Mouse (Mus musculus) hindbrain, embryonic 10.5 days (tissue): ENCODE measurements at regions not wholly inside any gene's neighbourhood (a gene's known extent, or its start where the extent isn't known, plus 50 kb on each side); places are given as distances from the start of the nearest gene placed in this dataset.
A peak's percentile ranks its signal among the peaks of the same experiment; 100 is the strongest.
"Not testable (repeated sequence)": the region's sequence is repeated elsewhere in the genome, so short reads cannot be mapped to it uniquely, and the experiment has no call there.

Experiments
- DNase-seq: peaks from one replicate; pipeline ENCODE4 v3.0.0-alpha.2; 2017; ENCODE audit warnings: low spot score
- H3K27ac ChIP-seq: fragments of 300-500 bp; sonication (generic); 2 replicates; pipeline ENCODE4 v1.5.1; 2016; ENCODE audit warnings: mild to moderate bottlenecking, moderate library complexity
- H3K27me3 ChIP-seq: fragments of 300-500 bp; sonication (generic); 2 replicates; pipeline ENCODE4 v1.6.1; 2016; ENCODE audit warnings: mild to moderate bottlenecking; ENCODE audit not compliant: poor library complexity, insufficient read depth, severe bottlenecking
- H3K36me3 ChIP-seq: fragments of 300-500 bp; sonication (generic); 2 replicates; pipeline ENCODE4 v1.6.1; 2016; ENCODE audit warnings: mild to moderate bottlenecking, moderate library complexity
- H3K4me1 ChIP-seq: fragments of 300-500 bp; sonication (generic); replicated peaks from 2 replicates; pipeline ENCODE4 v1.6.1; 2016; ENCODE audit warnings: mild to moderate bottlenecking
- H3K4me3 ChIP-seq: fragments of 300-500 bp; sonication (generic); 2 replicates; pipeline ENCODE4 v1.5.1; 2016; ENCODE audit warnings: mild to moderate bottlenecking, moderate library complexity
- H3K9me3 ChIP-seq: fragments of 300-500 bp; sonication (generic); 2 replicates; pipeline ENCODE4 v1.6.1; 2016; ENCODE audit warnings: mild to moderate bottlenecking, moderate library complexity
- WGBS: fragments of 180-500 bp; shearing (Covaris S2); methylation state at CpG from one replicate; pipeline ENCODE4 v1.1.7; 2016; 5-methylcytosine and 5-hydroxymethylcytosine counted together

GRCm38 (mm10) chr13:98438206-98438605, 53.6 kb downstream of the Gm10320 start:
- WGBS: 95% methylated on average over 8 of the region's 8 CpGs
- Histone ChIP-seq H3K36me3 (no peaks in the 10 kb centered on the region), H3K27ac (no peak overlapping the region)

GRCm38 (mm10) chr13:98436961-98437360, 54.8 kb downstream of the Gm10320 start:
- Histone ChIP-seq H3K36me3 (no peaks in the 10 kb centered on the region), H3K4me3 (no peak overlapping the region), H3K4me1 (no peaks in the 10 kb centered on the region), H3K27ac (no peak overlapping the region), H3K9me3 (no peaks in the 10 kb centered on the region), H3K27me3 (0 out of 2 replicates have a peak, but pooled peaks cover 5% of the 10 kb centered on the region)
- WGBS: 84% methylated on average over 8 of the region's 8 CpGs
- DNase-seq: no peak

More at GRCm38 (mm10) chr13:98438206-98438605, 53.6 kb downstream of the Gm10320 start:
- DNase-seq: no peak
- Histone ChIP-seq H3K27me3 (no peaks in the 10 kb centered on the region), H3K9me3 (no peaks in the 10 kb centered on the region), H3K4me3 (no peak overlapping the region), H3K4me1 (no peaks in the 10 kb centered on the region)

- Histone ChIP-seq H3K27ac (no peak overlapping the region), H3K36me3 (no peaks in the 10 kb centered on the region), H3K4me1 (0 out of 2 replicates have a peak, but pooled peaks cover 5% of the 10 kb centered on the region), H3K27me3 (peaks cover 21% of the 10 kb centered on the region), H3K4me3 (no peak overlapping the region), H3K9me3 (no peaks in the 10 kb centered on the region)
- no peak for DNase-seq
- WGBS: 96% methylated on average over 8 of the region's 8 CpGs
Observed at GRCm38 (mm10) chr13:98435245-98435975, 56.4 kb downstream of the Gm10320 start.

DNA sequence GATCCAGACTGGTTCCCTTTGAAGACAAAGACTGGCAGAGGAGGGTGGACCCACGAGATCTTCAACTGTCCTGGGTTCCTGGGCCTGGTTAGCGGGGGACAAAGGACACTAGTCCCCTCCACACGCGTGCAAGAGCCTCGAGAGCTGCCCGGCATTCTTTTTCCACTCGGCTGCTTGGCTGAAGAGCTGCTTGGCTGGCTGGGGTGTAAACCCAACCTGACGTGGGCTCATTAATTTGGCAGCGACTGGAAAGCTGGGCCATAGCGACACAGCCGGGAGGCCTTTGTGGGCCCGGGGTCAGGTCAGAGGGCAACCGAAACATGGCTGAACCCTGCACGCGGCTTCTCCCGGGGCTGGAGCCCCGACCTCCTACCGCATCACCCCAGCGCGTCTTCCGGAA, 62.0 kb downstream of the Gm10320 start:
- DNase-seq: peak; percentile 36
- peak overlapping the region; percentile 17; the same call in 1 of the 2 replicates for H3K27ac ChIP-seq
- WGBS: 26% methylated on average over 21 of the region's 21 CpGs
- no peaks in the 10 kb centered on the region for H3K9me3 ChIP-seq
- peaks cover 20% of the 10 kb centered on the region for H3K4me1 ChIP-seq
- H3K4me3 ChIP-seq: peak overlapping the region; percentile 7; the same call in 1 of the 2 replicates
- no peaks in the 10 kb centered on the region for H3K36me3 ChIP-seq
- peaks cover 45% of the 10 kb centered on the region for H3K27me3 ChIP-seq

DNA sequence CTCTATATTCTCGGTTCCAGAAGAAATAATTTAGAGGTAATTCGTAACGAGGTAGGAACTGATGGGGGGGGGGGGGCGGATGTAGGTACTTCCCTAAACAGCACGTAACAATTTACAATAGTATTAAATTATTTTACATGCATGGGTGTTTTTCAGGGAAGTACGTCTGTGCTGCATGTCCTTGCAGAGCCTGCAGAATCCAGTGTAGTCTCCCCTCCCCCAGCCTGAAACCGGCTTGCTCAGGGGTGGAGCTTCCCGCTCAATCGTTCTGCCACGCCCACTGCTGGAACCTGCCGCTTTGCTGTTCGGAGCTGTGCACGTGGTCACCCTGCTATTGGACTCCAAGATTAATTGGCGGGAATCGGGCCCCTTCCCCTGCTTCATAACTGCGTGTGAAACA, 64.1 kb downstream of the Gm10320 start:
- DNase-seq: peak; percentile 43
- Histone ChIP-seq H3K4me1 (peaks cover 20% of the 10 kb centered on the region), H3K27me3 (peaks cover 55% of the 10 kb centered on the region), H3K4me3 (peak overlapping the region; percentile 16; the same call in 1 of the 2 replicates)
- WGBS: 12% methylated on average over 16 of the region's 16 CpGs
- H3K36me3 ChIP-seq, H3K9me3 ChIP-seq, H3K27ac ChIP-seq: not testable (repeated sequence)

- H3K27ac ChIP-seq: no peak overlapping the region
- H3K4me1 ChIP-seq: peaks cover 11% of the 10 kb centered on the region
- no peaks in the 10 kb centered on the region for H3K36me3 ChIP-seq
- 91% methylated on average over 7 of the region's 7 CpGs for WGBS
- DNase-seq: no peak
- H3K9me3 ChIP-seq: no peaks in the 10 kb centered on the region
- H3K27me3 ChIP-seq: peaks cover 30% of the 10 kb centered on the region
- H3K4me3 ChIP-seq: no peak overlapping the region
Observed at GRCm38 (mm10) chr13:98425026-98425425, 66.8 kb downstream of the Gm10320 start.

DNA sequence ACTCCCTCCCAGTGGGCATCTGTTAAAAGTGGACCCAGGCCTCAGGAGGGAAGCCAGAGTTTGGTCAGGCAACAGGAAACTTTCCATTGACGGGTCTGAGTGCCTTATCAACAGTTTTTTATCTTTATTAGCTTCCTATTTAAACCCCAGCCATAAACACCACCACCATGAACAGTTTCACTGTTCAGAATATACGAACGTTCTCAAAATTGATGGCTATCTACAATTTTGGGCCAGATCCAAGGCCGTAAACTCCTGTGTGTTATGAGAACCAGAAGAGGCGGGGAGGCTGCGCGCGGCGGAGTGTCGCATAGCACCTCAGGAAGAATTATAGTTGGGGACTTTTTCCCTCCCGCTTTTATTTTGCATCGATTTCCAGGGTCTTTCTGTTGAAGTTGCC, 67.8 kb downstream of the Gm10320 start:
- Histone ChIP-seq H3K27me3 (peaks cover 20% of the 10 kb centered on the region), H3K4me3 (no peak overlapping the region), H3K36me3 (no peaks in the 10 kb centered on the region), H3K4me1 (peaks cover 7% of the 10 kb centered on the region), H3K9me3 (no peaks in the 10 kb centered on the region), H3K27ac (no peak overlapping the region)
- no peak for DNase-seq
- 92% methylated on average over 12 of the region's 12 CpGs for WGBS

DNA sequence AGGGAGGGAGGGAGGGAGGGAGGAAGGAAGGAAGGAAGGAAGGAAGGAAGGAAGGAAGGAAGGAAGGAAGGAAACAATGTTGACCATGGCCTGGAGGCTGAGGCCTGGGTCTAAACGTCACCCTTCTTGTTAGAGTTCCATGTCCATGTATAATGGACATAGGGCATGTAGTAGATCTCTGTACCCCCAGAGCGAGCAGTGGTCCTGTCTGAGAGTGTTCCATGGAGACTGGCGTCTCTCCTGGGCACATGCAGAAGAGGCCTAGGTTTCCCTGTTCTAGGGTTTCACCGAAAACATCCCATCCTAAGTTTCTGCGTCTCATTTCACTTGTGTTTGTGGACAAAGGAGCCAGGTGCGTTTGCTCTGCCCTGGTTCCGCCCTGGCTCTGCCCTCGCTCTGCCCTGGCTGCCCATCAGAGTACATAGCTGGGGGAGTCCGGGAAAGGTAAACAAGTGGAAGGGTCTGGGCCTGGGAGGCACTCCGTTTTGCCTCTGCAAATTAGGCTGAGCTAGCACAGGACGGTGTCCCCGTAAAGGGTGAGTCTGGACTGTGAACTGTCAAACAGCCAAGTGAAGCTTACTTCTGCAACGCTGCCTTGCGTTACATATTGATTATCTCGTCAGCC, 66.5 kb downstream of the Foxd1 start:
- Histone ChIP-seq H3K36me3 (no peaks in the 10 kb centered on the region), H3K4me3 (no peak overlapping the region), H3K9me3 (no peaks in the 10 kb centered on the region), H3K4me1 (no peaks in the 10 kb centered on the region), H3K27me3 (peaks cover 9% of the 10 kb centered on the region; the same call in 1 of the 2 replicates), H3K27ac (no peak overlapping the region)
- 78% methylated on average over 15 of the region's 15 CpGs for WGBS
- DNase-seq: no peak

DNA sequence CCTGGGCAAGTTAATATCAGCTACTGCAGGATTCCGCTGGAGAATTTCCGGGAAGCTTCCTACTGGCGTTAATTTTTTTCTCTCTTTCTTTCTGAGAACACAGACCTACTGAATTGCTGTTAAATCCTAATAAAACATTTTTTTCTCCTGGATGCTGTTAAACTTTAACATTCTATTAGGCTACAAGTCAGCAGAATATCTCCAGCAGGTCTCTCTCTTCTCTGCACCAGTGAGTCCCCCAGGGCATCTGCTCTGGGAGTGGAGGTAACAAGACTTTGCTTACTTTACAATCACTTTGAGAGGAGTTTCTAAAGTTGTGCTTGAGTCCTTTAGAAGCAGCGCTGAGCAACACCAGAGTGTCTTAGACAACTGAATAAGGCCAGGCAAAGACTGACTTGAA, 63.7 kb downstream of the Foxd1 start:
- 90% methylated on average over 4 of the region's 4 CpGs for WGBS
- Histone ChIP-seq H3K4me3 (no peak overlapping the region), H3K4me1 (no peaks in the 10 kb centered on the region), H3K9me3 (no peaks in the 10 kb centered on the region), H3K27ac (no peak overlapping the region), H3K36me3 (no peaks in the 10 kb centered on the region), H3K27me3 (no peaks in the 10 kb centered on the region)
- DNase-seq: no peak

GRCm38 (mm10) chr13:98416457-98416856, 62.4 kb downstream of the Foxd1 start:
- WGBS: 92% methylated on average over 6 of the region's 6 CpGs
- H3K4me1 ChIP-seq: no peaks in the 10 kb centered on the region
- no peaks in the 10 kb centered on the region for H3K9me3 ChIP-seq
- H3K27me3 ChIP-seq: no peaks in the 10 kb centered on the region
- DNase-seq: no peak
- H3K36me3 ChIP-seq: no peaks in the 10 kb centered on the region
- no peak overlapping the region for H3K4me3 ChIP-seq
- H3K27ac ChIP-seq: no peak overlapping the region

DNA sequence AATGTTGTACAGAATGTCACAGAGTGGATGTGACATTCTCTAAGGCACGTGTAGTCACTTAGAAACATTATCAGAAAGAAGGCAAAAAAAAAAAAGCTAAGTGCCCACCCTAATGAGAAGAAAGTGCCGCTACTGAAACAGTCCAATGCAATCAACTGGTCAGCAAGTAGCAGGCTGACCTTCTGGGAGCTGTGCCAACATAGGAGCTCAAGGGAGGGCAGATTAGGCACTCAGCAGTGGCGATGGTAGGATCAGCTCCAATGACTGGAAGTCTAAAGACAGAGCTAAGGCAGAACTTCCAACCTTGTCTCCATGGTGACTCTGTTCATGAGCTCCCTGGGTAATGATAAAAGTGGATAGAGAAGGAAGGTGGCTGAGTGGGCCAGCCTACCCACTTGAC, 60.8 kb downstream of the Foxd1 start:
- Histone ChIP-seq H3K9me3 (no peaks in the 10 kb centered on the region), H3K4me1 (no peaks in the 10 kb centered on the region), H3K36me3 (no peaks in the 10 kb centered on the region), H3K4me3 (no peak overlapping the region), H3K27me3 (no peaks in the 10 kb centered on the region), H3K27ac (no peak overlapping the region)
- WGBS: 79% methylated on average over 3 of the region's 3 CpGs
- no peak for DNase-seq

DNA sequence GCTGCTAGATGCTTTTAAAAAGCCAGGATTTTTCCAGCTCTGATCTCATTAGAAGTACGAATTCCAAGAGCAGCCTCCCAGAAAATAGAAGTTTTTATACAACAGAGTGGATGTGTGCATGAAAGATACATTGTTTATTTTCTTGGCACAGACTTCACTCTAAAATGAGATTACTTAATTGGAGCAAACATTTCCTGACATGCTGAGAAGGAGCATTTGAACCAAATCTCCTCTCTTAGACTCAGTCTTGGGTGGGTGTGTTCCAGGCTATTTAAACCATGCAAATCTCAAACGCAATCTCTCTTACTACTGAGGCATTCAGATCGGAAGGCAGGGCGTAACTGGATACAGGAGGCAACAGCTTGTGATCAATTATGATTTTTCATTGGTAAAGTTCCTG, 59.2 kb downstream of the Foxd1 start:
- WGBS: 74% methylated on average over 4 of the region's 4 CpGs
- Histone ChIP-seq H3K4me3 (no peak overlapping the region), H3K9me3 (no peaks in the 10 kb centered on the region), H3K27ac (no peak overlapping the region), H3K4me1 (no peaks in the 10 kb centered on the region), H3K27me3 (no peaks in the 10 kb centered on the region), H3K36me3 (no peaks in the 10 kb centered on the region)
- DNase-seq: no peak
